Mouse (Mus musculus) adrenal gland, adult 10 weeks (tissue): ENCODE results near the gene Arl14ep. TPM values are rescaled to one million over a fixed set of nuclear protein-coding genes. Genes with fewer than 3 reads are reported as not detected.

Experiments used
- polyA plus RNA-seq: library from polyadenylated mRNA; stranded (reverse); fragments of 350-450 nt; fragmentation: Illumina TruSeq; extraction: RNeasy Lipid Tissue Mini Kit (QIAGEN cat#74804); gene quantifications from one replicate; pipeline ENCODE4 v1.2.3, GENCODE M21; 2014; ENCODE audit warnings: low read depth, low replicate concordance

Arl14ep gene
- 45.1 TPM for polyA plus RNA-seq

DNA sequence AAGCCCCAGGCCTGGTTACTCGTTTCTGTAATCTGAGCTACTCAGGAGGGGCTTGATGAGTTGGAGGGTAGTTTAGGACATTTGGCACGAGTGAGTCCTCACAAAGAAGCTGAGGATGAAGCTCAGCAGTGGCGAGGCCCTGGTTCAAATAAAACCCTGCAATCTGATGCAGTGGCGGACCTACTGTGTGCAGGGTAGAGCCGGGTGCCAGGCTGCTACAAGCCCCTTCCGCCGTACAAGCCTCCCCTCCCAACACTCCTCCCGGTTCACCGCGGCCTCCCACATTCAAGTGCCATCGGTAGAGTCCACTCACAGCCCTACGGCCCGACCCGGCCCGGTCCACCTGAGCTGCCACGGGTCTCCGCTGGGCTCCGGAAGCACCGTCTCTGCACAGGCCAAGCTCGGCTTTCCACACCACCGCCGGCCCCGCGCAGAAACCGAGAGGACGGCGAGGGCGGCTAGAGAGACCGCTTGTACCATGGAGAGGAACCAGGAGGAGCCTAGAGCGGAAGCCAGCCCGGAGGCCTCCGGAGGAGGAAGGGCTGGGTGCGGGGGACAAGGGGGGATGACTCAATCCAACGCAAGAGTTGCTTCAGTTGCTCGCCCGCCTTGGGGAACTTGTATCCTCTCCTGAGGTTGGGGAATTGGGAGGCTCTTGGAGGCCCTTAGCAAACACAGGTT, at the start of gene Arl14ep:
TSS of gene Arl14ep (minus strand) at position 466 of the 681 bp plus-strand sequence.

Other genes with a start within 250 kb of the Arl14ep start
- gene Fshb, start 85.2 kb upstream of the Arl14ep start, polyA plus RNA-seq, result not detected